Mouse (Mus musculus) intestine, embryonic 16.5 days (tissue): ENCODE measurements around the gene Kif6. TPM values are rescaled to one million over a fixed set of nuclear protein-coding genes. Genes with fewer than 3 reads are reported as not detected.

Experiments
- ATAC-seq: fragments of 200-750 bp; cut with Nextera tagmentation; 2 replicates; pipeline ENCODE4 v1.8.0; 2017; ENCODE audit warnings: moderate TSS enrichment, moderate library complexity
- H3K27ac ChIP-seq: fragments of 300-500 bp; sonication (generic); 2 replicates; pipeline ENCODE4 v1.5.1; 2014; ENCODE audit warnings: mild to moderate bottlenecking, low read length
- H3K27me3 ChIP-seq: fragments of 300-500 bp; sonication (generic); replicated peaks from 2 replicates; pipeline ENCODE4 v1.6.1; 2014; ENCODE audit warnings: low read length, control low read depth, mixed read lengths; ENCODE audit not compliant: control insufficient read depth, insufficient read depth
- H3K36me3 ChIP-seq: fragments of 300-500 bp; sonication (generic); 2 replicates; pipeline ENCODE4 v1.6.1; 2014; ENCODE audit warnings: low read length, control low read depth; ENCODE audit not compliant: control insufficient read depth, insufficient read depth
- H3K4me1 ChIP-seq: fragments of 300-500 bp; sonication (generic); 2 replicates; pipeline ENCODE4 v1.6.1; 2014; ENCODE audit warnings: low read length, control low read depth, mixed read lengths; ENCODE audit not compliant: control insufficient read depth, insufficient read depth
- H3K4me2 ChIP-seq: fragments of 300-500 bp; sonication (generic); 2 replicates; pipeline ENCODE4 v1.6.1; 2014; ENCODE audit warnings: low read depth, low read length, control low read depth
- H3K4me3 ChIP-seq: fragments of 300-500 bp; sonication (generic); 2 replicates; pipeline ENCODE4 v1.5.1; 2014; ENCODE audit warnings: mild to moderate bottlenecking, low read length
- H3K9ac ChIP-seq: fragments of 300-500 bp; sonication (generic); 2 replicates; pipeline ENCODE4 v1.6.1; 2014; ENCODE audit warnings: low read depth, low read length
- H3K9me3 ChIP-seq: fragments of 300-500 bp; sonication (generic); 2 replicates; pipeline ENCODE4 v1.6.1; 2016; ENCODE audit warnings: low read length, control low read depth; ENCODE audit not compliant: control insufficient read depth
- WGBS: fragments of 180-500 bp; shearing (Covaris S2); extraction: QIAGEN DNeasy Blood & Tissue Kit; methylation state at CpG from one replicate; pipeline ENCODE4 v1.1.7; 2014; 5-methylcytosine and 5-hydroxymethylcytosine counted together
- polyA plus RNA-seq: library from polyadenylated mRNA; unstranded; fragments of >200 nt; fragmentation: Nextera tagmentation; extraction: Ambion mirVana; gene quantifications from 2 replicates; pipeline ENCODE4 v1.2.1, GENCODE M21; 2015

The Kif6 gene
- polyA plus RNA-seq, 1 experiment from 2014 or later, result 1.1 TPM

DNA sequence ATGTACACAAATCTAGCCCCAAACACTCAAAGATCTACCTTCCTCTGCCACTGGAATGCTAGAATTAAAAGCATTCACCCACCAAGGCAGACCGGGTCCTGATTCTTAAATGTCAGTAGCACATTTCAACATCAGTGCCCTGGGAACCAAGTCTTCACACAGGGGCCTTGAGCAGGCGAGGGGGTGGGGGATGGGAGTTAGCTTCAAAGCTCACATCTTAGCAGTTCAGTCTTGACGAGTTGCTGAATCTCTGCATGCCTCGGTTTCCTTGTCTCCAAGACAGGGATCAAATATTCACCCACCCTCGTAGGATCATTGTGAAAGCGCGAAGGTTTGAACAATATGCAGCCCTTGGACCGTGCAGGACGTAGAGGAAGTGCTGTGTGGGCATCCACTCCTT is 172.4 kb downstream of the Kif6 start:
- H3K36me3 ChIP-seq, result no peaks in the 10 kb centered on the region
- no peak for ATAC-seq
- H3K27ac ChIP-seq, result no peak overlapping the region
- H3K4me2 ChIP-seq, result no peak overlapping the region
- H3K4me3 ChIP-seq, result no peak overlapping the region
- no peaks in the 10 kb centered on the region for H3K27me3 ChIP-seq
- H3K4me1 ChIP-seq, result no peaks in the 10 kb centered on the region
- no peaks in the 10 kb centered on the region for H3K9me3 ChIP-seq
- 73% methylated on average over 9 of the region's 9 CpGs for WGBS
- no peak overlapping the region for H3K9ac ChIP-seq

DNA sequence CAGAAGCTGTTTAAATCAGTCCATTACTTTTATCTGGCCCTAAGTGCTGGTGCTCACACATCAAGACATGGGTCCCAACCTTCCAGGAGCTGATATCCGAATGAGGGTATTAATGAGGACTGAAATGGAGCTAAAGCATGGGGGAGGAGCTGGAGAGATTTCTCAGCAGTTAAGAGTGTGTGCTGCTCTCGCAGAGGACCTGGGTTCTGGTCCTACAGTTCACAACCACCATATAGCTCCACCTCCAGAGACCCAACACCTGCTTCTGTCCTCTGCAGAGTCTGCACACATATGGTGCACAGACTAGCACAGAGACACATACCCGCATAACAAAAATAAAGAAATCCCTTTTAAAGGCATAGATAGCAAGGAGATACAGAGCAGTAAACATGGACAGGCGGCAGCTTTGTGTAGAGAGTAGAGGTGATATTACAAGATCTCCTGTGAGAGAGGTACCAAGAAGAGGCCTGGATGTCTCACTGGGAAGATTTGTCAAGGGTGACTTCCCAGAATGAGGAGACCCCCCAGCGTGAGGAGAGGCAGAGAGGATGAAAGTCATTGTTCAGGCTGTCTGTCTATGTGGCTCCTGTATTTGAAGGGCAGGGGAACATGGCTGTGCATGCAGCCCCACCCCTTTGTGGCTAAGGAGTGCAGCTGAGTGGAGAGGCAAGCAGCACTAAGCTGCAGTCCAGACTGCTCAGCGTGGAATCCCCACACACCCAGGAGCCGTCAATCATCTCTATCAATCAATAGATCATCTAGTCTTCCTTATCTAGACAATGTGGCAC is 173.4 kb downstream of the Kif6 start:
- WGBS, result 63% methylated on average over 7 of the region's 7 CpGs
- H3K9me3 ChIP-seq, result no peaks in the 10 kb centered on the region
- H3K27me3 ChIP-seq, result no peaks in the 10 kb centered on the region
- no peak overlapping the region for H3K9ac ChIP-seq
- no peak overlapping the region for H3K4me2 ChIP-seq
- H3K4me1 ChIP-seq, result no peaks in the 10 kb centered on the region
- H3K27ac ChIP-seq, result no peak overlapping the region
- no peak for ATAC-seq
- no peak overlapping the region for H3K4me3 ChIP-seq
- no peaks in the 10 kb centered on the region for H3K36me3 ChIP-seq

DNA sequence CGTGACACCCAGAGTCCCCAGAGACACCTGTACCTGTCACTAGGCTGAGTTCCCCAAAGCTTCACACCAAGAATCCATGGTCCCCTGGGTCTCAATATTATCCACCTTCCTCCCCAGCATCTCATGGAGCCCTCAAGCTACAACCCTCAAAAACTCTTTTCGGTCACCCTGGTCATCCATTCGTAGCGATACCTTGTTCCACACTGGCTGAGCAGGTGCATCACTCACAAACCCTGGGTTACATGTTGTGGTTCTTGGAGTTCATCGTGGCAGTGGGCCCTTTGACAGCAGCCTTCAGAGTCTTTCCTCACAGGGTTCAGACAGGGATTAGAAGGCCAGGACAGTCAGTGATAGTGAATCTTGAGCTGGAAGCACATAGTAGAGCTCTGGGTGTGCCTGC is 176.6 kb downstream of the Kif6 start:
- no peak for ATAC-seq
- Histone ChIP-seq H3K9ac (no peak overlapping the region), H3K9me3 (no peaks in the 10 kb centered on the region), H3K27me3 (no peaks in the 10 kb centered on the region), H3K36me3 (no peaks in the 10 kb centered on the region), H3K4me1 (no peaks in the 10 kb centered on the region), H3K4me3 (no peak overlapping the region), H3K4me2 (no peak overlapping the region), H3K27ac (no peak overlapping the region)
- WGBS, result 92% methylated on average over 5 of the region's 5 CpGs

DNA sequence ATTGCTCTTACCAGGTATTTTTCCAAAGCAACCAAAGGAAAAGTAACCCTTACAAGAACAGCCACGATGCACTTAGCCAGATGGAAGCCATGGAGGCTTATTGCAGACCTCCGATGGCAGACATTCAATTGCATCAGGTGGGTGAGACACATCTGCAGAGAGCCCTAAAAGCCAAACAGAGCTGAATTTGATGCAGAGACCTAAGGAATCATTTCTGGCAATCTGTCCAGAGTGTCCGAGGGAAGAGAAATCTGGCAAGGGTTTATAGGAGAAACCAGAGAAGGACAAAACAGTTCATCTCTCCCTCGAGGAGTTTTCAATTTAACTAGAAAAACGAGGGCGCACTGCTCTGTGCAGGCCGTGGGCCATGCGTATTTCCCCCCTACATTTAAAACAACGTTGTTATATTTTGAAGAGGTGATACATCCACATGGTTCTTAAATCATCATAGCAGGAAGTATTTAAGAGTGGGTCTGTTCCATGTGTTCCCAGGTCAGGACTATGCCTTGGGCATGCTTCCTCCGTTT is 177.3 kb downstream of the Kif6 start:
- no peak overlapping the region for H3K9ac ChIP-seq
- H3K9me3 ChIP-seq, result no peaks in the 10 kb centered on the region
- no peaks in the 10 kb centered on the region for H3K36me3 ChIP-seq
- no peak overlapping the region for H3K4me3 ChIP-seq
- H3K27ac ChIP-seq, result no peak overlapping the region
- no peaks in the 10 kb centered on the region for H3K4me1 ChIP-seq
- no peak for ATAC-seq
- H3K27me3 ChIP-seq, result no peaks in the 10 kb centered on the region
- 80% methylated on average over 10 of the region's 10 CpGs for WGBS
- no peak overlapping the region for H3K4me2 ChIP-seq

DNA sequence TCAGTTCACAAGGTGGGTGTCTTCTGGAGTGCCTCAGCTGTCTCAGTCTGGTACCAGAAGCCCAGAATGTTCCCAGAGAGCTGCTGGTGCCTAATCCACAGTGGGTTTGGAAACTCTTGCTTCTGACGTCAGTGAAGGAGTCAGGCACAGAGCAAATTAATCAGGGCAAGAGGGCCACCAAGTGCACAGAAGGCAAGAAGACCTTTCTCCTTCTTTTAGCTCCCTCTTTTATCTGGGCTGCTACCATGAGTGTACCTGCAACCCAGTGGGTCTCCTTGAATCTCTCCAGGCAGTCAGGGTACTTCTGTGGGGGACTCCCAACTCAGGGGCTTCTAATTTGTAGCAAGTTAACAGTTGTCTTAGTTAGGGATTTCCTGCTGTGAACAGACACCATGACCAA is 178.0 kb downstream of the Kif6 start:
- no peak for ATAC-seq
- Histone ChIP-seq H3K4me1 (no peaks in the 10 kb centered on the region), H3K27me3 (no peaks in the 10 kb centered on the region)

DNA sequence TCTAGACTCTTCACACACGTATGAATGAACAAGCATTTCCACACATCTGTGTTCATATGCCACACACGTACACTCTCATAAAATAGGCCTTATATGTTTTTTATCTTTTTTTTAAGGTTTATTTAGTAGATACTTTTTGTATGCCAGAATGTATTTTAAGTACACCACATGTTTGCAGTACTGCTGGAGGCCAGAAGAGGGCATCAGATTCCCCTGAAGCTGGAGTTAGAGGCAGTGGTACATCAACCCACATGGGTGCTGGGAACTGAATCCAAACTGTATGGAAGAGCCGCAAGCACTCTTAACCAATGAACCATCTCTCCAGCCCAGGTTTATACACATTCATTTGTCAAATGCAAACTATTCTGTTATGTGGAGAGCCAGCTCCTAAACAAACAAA is 179.0 kb downstream of the Kif6 start:
- H3K4me2 ChIP-seq, result no peak overlapping the region
- H3K4me1 ChIP-seq, result no peaks in the 10 kb centered on the region
- H3K9ac ChIP-seq, result no peak overlapping the region
- H3K36me3 ChIP-seq, result no peaks in the 10 kb centered on the region
- WGBS, result 94% methylated on average over 3 of the region's 3 CpGs
- no peak for ATAC-seq
- no peak overlapping the region for H3K27ac ChIP-seq
- no peaks in the 10 kb centered on the region for H3K27me3 ChIP-seq
- no peak overlapping the region for H3K4me3 ChIP-seq
- no peaks in the 10 kb centered on the region for H3K9me3 ChIP-seq

More for the DNA sequence above, 178.0 kb downstream of the Kif6 start:
- H3K9me3 ChIP-seq, result no peaks in the 10 kb centered on the region
- no peak overlapping the region for H3K4me3 ChIP-seq
- H3K9ac ChIP-seq, result no peak overlapping the region
- WGBS, result 95% methylated on average over 1 of the region's 1 CpGs
- H3K4me2 ChIP-seq, result no peak overlapping the region
- no peaks in the 10 kb centered on the region for H3K36me3 ChIP-seq
- H3K27ac ChIP-seq, result no peak overlapping the region

DNA sequence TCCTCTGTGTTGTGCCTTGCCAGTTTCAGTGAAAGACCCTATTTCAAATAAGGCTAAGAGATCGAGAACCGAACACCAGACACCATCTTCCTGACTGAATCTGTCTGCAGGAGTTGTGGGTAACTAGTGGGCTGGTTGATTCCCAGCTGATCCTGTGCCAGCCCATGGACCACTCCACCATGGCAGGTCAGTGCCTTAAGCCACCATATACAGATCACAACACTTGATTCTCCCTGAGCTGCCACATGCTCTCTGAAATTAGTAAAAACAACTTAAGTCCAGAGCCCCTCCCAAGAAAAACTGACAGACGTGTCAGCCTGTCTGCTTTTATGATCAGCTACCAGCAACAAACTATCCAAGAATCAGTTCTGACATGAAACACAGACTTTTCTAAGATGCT is 180.3 kb downstream of the Kif6 start:
- Histone ChIP-seq H3K36me3 (no peaks in the 10 kb centered on the region), H3K27me3 (no peaks in the 10 kb centered on the region), H3K4me3 (no peak overlapping the region), H3K4me2 (no peak overlapping the region), H3K9me3 (no peaks in the 10 kb centered on the region), H3K9ac (no peak overlapping the region), H3K4me1 (no peaks in the 10 kb centered on the region), H3K27ac (no peak overlapping the region)
- WGBS, result 88% methylated on average over 3 of the region's 3 CpGs
- no peak for ATAC-seq

DNA sequence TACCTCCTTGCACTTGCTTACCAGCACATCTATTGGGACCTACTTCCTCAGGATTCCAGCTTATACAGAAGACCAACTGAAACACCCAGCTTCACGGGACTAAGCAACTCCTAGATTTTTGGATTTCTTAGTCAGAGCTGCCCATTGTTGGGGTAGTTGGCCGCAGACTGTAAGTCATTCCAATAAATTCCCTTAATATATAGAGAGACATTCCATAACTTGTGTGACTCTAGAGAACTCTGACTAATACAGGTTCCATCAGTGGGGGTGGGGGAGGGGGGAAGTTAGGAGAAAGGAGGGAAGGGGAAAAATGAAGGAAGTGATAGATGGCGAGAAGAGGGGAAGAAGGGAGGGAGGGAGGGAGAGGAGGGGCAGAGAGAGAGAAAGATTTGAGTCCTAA is 181.2 kb downstream of the Kif6 start:
- WGBS, result 81% methylated on average over 3 of the region's 3 CpGs
- Histone ChIP-seq H3K9me3 (no peaks in the 10 kb centered on the region), H3K4me2 (no peak overlapping the region), H3K4me3 (no peak overlapping the region), H3K27me3 (no peaks in the 10 kb centered on the region), H3K4me1 (no peaks in the 10 kb centered on the region), H3K27ac (no peak overlapping the region), H3K36me3 (no peaks in the 10 kb centered on the region), H3K9ac (no peak overlapping the region)
- ATAC-seq, result no peak

DNA sequence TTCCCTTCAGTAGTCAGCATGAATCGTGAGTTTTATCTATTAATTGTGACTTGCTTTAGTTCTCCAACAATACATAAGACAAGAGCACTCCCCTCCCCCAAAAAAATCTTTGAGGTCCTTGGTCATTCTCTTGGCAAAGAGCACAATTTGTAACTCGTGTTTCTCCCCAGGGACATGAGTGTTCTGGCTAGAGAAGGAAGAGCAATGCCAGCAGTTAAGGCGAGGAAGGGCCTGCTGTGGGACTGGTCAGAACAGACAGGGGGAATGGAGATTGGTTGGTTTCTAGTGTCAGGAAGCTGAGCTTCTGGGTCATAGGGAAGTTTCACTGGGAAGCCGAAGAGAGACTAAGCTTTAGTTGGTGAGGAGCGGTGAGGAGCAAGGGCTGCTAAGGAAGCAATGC is 184.2 kb downstream of the Kif6 start:
- Histone ChIP-seq H3K36me3 (no peaks in the 10 kb centered on the region), H3K4me3 (no peak overlapping the region), H3K27ac (no peak overlapping the region), H3K4me1 (no peaks in the 10 kb centered on the region), H3K4me2 (no peak overlapping the region), H3K9ac (no peak overlapping the region), H3K27me3 (no peaks in the 10 kb centered on the region), H3K9me3 (no peaks in the 10 kb centered on the region)
- WGBS, result 70% methylated on average over 5 of the region's 5 CpGs
- ATAC-seq, result no peak

DNA sequence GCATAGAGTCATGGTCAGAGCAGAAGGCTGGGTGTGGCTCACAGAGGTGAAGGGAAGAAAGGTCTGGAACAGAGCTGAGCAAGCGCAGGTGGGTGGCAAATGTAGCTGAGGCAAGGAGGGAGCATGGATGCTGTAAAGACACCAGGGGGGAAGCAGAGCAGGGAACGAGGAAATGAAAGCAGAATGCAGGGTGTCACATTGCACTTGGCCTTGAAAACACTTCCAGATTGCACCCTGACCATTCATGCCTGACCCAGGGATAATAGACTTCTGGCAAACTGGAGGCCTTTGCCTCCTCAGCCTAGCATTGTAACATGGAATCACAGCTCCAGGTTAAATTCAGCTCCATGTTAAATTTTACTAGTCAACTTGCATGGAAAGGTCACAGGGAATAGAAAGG is 185.2 kb downstream of the Kif6 start:
- Histone ChIP-seq H3K9ac (no peak overlapping the region), H3K4me3 (no peak overlapping the region), H3K9me3 (no peaks in the 10 kb centered on the region), H3K36me3 (no peaks in the 10 kb centered on the region), H3K4me1 (no peaks in the 10 kb centered on the region), H3K4me2 (no peak overlapping the region), H3K27ac (no peak overlapping the region), H3K27me3 (no peaks in the 10 kb centered on the region)
- WGBS, result 56% methylated on average over 2 of the region's 2 CpGs
- ATAC-seq, result no peak
